Mouse (Mus musculus): ENCODE measurements around the gene Snap47. TPM values are rescaled to one million over a fixed set of nuclear protein-coding genes. Genes with fewer than 3 reads are reported as not detected.
A peak's percentile ranks its signal among the peaks of the same experiment; 100 is the strongest.

The Snap47 gene
- polyA plus RNA-seq (2015; fragmentation: Nextera tagmentation; extraction: Ambion mirVana), result 94.3 and 98.9 TPM in 2 replicates

DNA sequence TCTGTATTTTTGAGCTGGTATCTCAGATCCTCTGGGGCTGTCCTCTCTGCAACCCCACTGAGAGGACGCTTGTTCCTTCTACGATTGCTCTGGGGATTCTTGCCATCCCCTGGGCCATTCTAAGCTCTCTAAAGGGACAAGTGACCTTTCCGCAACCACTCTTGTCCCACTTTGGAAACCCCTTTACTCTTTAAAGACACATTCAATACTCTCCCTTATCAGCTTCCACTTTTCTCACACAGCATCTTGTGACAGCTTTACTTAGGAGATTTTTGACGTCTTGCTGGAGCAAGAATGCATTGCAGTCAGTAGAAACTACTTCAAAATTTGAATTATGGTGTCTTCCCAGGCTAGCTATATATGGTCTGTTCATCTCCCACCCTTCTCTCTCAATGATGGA is at the start of gene Snap47:
Gene Snap47, minus strand, starts transcription at position 101 of the 400 bp plus-strand sequence.
- Histone ChIP-seq H3K4me1 (peaks cover 18% of the 10 kb centered on the region), H3K9ac (peak within 1 kb of the TSS; percentile 92), H3K36me3 (peaks cover 34% of the 10 kb centered on the region), H3K4me3 (peak within 1 kb of the TSS; percentile 88), H3K27ac (peak within 1 kb of the TSS; percentile 87), H3K27me3 (no peaks in the 10 kb centered on the region), H3K9me3 (no peaks in the 10 kb centered on the region), H3K4me2 (peak within 1 kb of the TSS; percentile 88)
- ATAC-seq (ENCODE audit: borderline replicate concordance, extremely low read depth, low FRiP score, low TSS enrichment), result no peak
- 63% methylated on average over 4 of the region's 4 CpGs for WGBS

DNA sequence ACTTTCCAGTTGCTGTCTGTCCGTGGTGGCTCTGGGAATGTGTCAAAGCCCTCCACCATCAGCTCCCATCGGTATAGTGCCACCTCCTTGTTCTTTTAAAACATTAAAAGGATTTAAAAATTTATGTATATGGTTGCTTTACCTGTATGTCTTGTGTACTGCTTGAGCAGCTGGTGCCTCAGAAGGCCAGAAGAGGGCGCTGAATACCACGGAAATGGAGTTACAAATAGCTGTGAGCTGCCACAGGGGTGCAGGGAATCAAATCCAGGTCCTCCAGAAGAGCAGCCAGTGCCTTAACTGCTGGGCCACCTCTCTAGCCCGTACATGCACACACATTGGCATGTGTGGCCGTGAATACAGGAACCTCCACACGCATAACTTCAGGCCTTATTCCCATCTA is 46.8 kb upstream of the Snap47 start:
- no peak overlapping the region for H3K4me3 ChIP-seq
- no peaks in the 10 kb centered on the region for H3K27me3 ChIP-seq
- no peak overlapping the region for H3K9ac ChIP-seq
- ATAC-seq (ENCODE audit: borderline replicate concordance, extremely low read depth, low FRiP score, low TSS enrichment), result no peak
- peaks cover 98% of the 10 kb centered on the region for H3K36me3 ChIP-seq
- WGBS, result 89% methylated on average over 7 of the region's 7 CpGs
- H3K4me2 ChIP-seq, result no peak overlapping the region
- H3K9me3 ChIP-seq, result no peaks in the 10 kb centered on the region
- H3K27ac ChIP-seq, result no peak overlapping the region
- H3K4me1 ChIP-seq, result no peaks in the 10 kb centered on the region

DNA sequence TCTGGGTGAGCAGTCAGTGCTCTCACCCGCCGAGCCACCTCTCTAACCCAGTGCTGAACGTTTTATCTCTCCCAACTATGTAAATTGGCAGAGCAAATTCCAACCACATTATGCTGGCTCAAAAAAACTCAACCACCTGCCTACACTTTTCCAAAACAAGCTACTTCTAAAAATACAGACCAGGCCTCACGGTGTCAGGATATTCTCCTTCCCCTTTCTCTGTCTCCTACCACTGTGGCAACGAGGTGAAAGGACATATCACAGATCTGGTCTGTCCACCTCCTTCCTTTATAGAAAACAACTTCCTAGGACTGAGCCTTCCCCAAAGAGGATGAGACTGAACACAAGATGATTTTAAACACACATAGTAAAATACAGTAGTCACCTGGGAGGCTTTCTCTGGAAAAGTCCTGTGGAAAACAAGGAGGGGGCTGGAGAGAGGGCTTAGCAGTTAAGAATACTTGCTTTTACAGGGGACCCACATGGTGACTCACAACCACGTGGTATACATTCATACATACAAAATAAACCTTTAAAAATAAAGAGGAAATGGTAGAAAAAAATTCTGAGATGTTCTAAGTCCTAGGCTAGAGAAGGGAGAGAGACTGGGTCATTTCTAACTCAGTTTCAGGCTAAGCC is 45.8 kb upstream of the Snap47 start:
- H3K9me3 ChIP-seq, result no peaks in the 10 kb centered on the region
- WGBS, result 74% methylated on average over 6 of the region's 6 CpGs
- no peak for ATAC-seq (ENCODE audit: borderline replicate concordance, extremely low read depth, low FRiP score, low TSS enrichment)
- no peaks in the 10 kb centered on the region for H3K4me1 ChIP-seq
- no peak overlapping the region for H3K9ac ChIP-seq
- peaks cover 98% of the 10 kb centered on the region for H3K36me3 ChIP-seq
- no peak overlapping the region for H3K4me2 ChIP-seq
- no peak overlapping the region for H3K4me3 ChIP-seq
- H3K27ac ChIP-seq, result no peak overlapping the region
- H3K27me3 ChIP-seq, result no peaks in the 10 kb centered on the region

- no peak overlapping the region for H3K9ac ChIP-seq
- no peaks in the 10 kb centered on the region for H3K4me1 ChIP-seq
- no peaks in the 10 kb centered on the region for H3K9me3 ChIP-seq
- H3K4me2 ChIP-seq, result no peak overlapping the region
- ATAC-seq (ENCODE audit: borderline replicate concordance, extremely low read depth, low FRiP score, low TSS enrichment), result no peak
- no peak overlapping the region for H3K27ac ChIP-seq
- peaks cover 55% of the 10 kb centered on the region for H3K36me3 ChIP-seq
- H3K27me3 ChIP-seq, result no peaks in the 10 kb centered on the region
- H3K4me3 ChIP-seq, result no peak overlapping the region
- 77% methylated on average over 8 of the region's 8 CpGs for WGBS
Measured at GRCm38 (mm10) chr11:59486222-59486621, 35.2 kb upstream of the Snap47 start.

- no peak overlapping the region for H3K27ac ChIP-seq
- peaks cover 55% of the 10 kb centered on the region for H3K36me3 ChIP-seq
- H3K4me3 ChIP-seq, result no peak overlapping the region
- 53% methylated on average over 2 of the region's 2 CpGs for WGBS
- H3K4me1 ChIP-seq, result no peaks in the 10 kb centered on the region
- no peaks in the 10 kb centered on the region for H3K9me3 ChIP-seq
- no peaks in the 10 kb centered on the region for H3K27me3 ChIP-seq
- H3K9ac ChIP-seq, result no peak overlapping the region
- no peak for ATAC-seq (ENCODE audit: borderline replicate concordance, extremely low read depth, low FRiP score, low TSS enrichment)
- no peak overlapping the region for H3K4me2 ChIP-seq
Measured at GRCm38 (mm10) chr11:59485641-59486040, 34.7 kb upstream of the Snap47 start.

DNA sequence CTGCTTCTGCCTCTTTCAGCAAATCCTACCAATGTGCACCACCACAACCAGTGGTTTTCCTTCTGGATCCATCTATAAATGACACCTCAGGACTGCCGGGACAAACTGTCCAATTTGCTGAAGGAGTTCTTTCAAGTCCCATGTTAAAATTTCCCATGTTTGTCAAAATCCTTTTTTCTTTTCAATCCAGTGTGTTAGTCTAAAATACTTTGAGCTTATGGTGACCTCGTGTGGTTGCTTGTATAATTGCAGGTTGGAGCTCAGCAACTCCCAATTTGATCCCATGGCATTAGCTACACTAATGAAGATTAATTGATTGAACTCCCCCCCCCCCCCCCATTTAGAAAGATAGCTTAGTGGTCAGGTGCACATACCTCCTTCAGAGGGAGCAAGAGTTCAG is 32.2 kb upstream of the Snap47 start:
- WGBS, result 1% methylated on average over 2 of the region's 2 CpGs
- Histone ChIP-seq H3K27ac (no peak overlapping the region), H3K4me1 (no peaks in the 10 kb centered on the region), H3K4me3 (no peak overlapping the region), H3K36me3 (peaks cover 33% of the 10 kb centered on the region), H3K27me3 (no peaks in the 10 kb centered on the region), H3K9me3 (no peaks in the 10 kb centered on the region), H3K4me2 (no peak overlapping the region), H3K9ac (no peak overlapping the region)
- no peak for ATAC-seq (ENCODE audit: borderline replicate concordance, extremely low read depth, low FRiP score, low TSS enrichment)

GRCm38 (mm10) chr11:59477240-59477639 is 26.3 kb upstream of the Snap47 start:
- 54% methylated on average over 6 of the region's 6 CpGs for WGBS
- no peak for ATAC-seq (ENCODE audit: borderline replicate concordance, extremely low read depth, low FRiP score, low TSS enrichment)
- no peaks in the 10 kb centered on the region for H3K9me3 ChIP-seq
- H3K27me3 ChIP-seq, result no peaks in the 10 kb centered on the region; the same call in 1 of the 2 replicates
- no peak overlapping the region for H3K4me2 ChIP-seq
- H3K4me3 ChIP-seq, result no peak overlapping the region
- H3K4me1 ChIP-seq, result no peaks in the 10 kb centered on the region
- H3K36me3 ChIP-seq, result no peaks in the 10 kb centered on the region
- no peak overlapping the region for H3K27ac ChIP-seq
- H3K9ac ChIP-seq, result no peak overlapping the region

- H3K9ac ChIP-seq, result peak within 1 kb of the TSS; percentile 97
- peak within 1 kb of the TSS; percentile 84 for H3K4me2 ChIP-seq
- no peaks in the 10 kb centered on the region; the same call in 1 of the 2 replicates for H3K27me3 ChIP-seq
- H3K36me3 ChIP-seq, result no peaks in the 10 kb centered on the region
- peak within 1 kb of the TSS; percentile 91 for H3K4me3 ChIP-seq
- H3K9me3 ChIP-seq, result no peaks in the 10 kb centered on the region
- H3K27ac ChIP-seq, result peak within 1 kb of the TSS; percentile 69
- peaks cover 7% of the 10 kb centered on the region for H3K4me1 ChIP-seq
- under 1% methylated on average over 19 of the region's 19 CpGs for WGBS
- ATAC-seq (ENCODE audit: borderline replicate concordance, extremely low read depth, low FRiP score, low TSS enrichment), result peak; percentile 86
Measured at GRCm38 (mm10) chr11:59472326-59472677, 21.3 kb upstream of the Snap47 start, which contains the start of gene Zfp867. Zfp867 (minus strand) TSS chr11:59472474.

DNA sequence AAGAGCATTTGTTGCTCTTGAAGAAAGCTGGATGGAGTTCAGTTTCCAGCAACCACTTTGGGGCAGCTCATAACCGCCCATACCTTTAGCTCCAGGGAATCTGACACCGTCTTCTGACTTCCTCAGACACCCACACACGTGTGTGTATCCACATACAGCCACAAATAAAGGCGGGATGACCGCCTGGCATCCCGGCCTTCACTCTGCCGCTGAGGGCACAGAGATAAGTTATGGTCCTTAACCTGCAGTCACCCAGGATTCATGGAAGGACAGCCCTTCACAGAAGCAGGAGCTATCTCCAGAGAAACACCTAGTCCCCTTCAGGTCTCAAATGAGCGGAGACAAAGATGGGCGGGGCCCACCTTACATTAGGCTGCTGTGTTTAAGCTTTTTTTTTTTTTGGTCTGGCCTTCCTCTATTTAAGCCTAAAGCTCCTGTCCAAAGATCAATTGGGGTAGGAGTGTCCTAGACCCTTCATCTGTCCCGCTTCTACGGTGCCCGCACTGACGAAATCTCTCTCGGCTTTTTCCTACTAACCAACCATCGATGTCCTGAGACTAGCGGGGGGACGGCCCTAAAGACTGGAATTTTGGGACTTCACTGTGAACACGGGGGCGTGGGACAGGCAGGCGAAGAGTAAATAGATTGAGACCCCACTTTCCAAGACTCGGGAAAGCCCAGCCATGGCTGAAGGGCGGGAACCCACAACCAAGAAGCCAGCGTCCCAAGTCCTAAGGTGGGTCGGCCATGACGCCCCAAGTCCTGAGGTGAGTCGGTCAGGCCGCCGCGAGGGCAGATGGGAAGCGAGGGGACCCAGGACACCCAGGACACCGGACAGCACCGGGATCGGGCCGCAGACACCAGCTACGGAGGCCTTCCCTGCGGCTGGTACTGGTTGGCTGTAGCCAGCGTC is 20.7 kb upstream of the Snap47 start:
- Histone ChIP-seq H3K36me3 (no peaks in the 10 kb centered on the region), H3K27me3 (no peaks in the 10 kb centered on the region; the same call in 1 of the 2 replicates), H3K9ac (peak overlapping the region; percentile 97), H3K9me3 (no peaks in the 10 kb centered on the region), H3K4me1 (peaks cover 7% of the 10 kb centered on the region), H3K27ac (peak overlapping the region; percentile 69), H3K4me2 (peak overlapping the region; percentile 84), H3K4me3 (peak overlapping the region; percentile 91)
- ATAC-seq (ENCODE audit: borderline replicate concordance, extremely low read depth, low FRiP score, low TSS enrichment), result peak; percentile 76
- WGBS, result 4% methylated on average over 37 of the region's 37 CpGs

DNA sequence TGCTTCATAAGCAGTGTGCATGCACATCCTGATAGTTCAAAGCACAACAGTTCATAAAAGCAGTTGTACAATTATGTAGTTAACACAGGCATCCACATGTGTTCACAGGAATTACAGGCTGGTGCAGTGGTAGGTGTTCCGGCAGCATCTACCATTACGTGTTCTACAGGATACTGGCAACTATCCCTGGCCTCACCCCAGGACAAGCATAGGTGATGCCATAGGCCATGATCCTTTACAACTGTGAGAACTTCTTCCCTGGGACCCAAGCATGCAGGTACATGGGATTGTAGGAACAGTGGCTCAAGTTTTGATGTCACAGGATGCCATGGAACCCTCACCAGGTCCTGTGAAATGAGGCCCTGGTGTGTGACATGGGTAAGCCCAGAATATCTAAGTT is 9.5 kb upstream of the Snap47 start:
- Histone ChIP-seq H3K4me2 (no peak overlapping the region), H3K27me3 (no peaks in the 10 kb centered on the region), H3K4me3 (no peak overlapping the region), H3K9me3 (peaks cover 16% of the 10 kb centered on the region; the same call in 1 of the 2 replicates), H3K9ac (no peak overlapping the region), H3K27ac (no peak overlapping the region), H3K36me3 (peaks cover 66% of the 10 kb centered on the region), H3K4me1 (peaks cover 4% of the 10 kb centered on the region)
- WGBS, result 91% methylated on average over 2 of the region's 2 CpGs
- no peak for ATAC-seq (ENCODE audit: borderline replicate concordance, extremely low read depth, low FRiP score, low TSS enrichment)

- no peak overlapping the region for H3K4me3 ChIP-seq
- H3K4me2 ChIP-seq, result no peak overlapping the region
- ATAC-seq (ENCODE audit: borderline replicate concordance, extremely low read depth, low FRiP score, low TSS enrichment), result peak; percentile 79
- no peaks in the 10 kb centered on the region for H3K27me3 ChIP-seq
- H3K4me1 ChIP-seq, result peaks cover 4% of the 10 kb centered on the region
- peak overlapping the region; percentile 59; the same call in 1 of the 2 replicates for H3K27ac ChIP-seq
- peaks cover 15% of the 10 kb centered on the region; the same call in 1 of the 2 replicates for H3K9me3 ChIP-seq
- no peak overlapping the region for H3K9ac ChIP-seq
- peaks cover 69% of the 10 kb centered on the region for H3K36me3 ChIP-seq
- 26% methylated on average over 5 of the region's 5 CpGs for WGBS
Measured at GRCm38 (mm10) chr11:59458973-59459372, 8.0 kb upstream of the Snap47 start.

GRCm38 (mm10) chr11:59456891-59457290 is 5.9 kb upstream of the Snap47 start:
- H3K27me3 ChIP-seq, result no peaks in the 10 kb centered on the region
- 95% methylated on average over 2 of the region's 2 CpGs for WGBS
- no peak overlapping the region for H3K9ac ChIP-seq
- ATAC-seq (ENCODE audit: borderline replicate concordance, extremely low read depth, low FRiP score, low TSS enrichment), result no peak
- no peak overlapping the region for H3K4me3 ChIP-seq
- peaks cover 4% of the 10 kb centered on the region for H3K4me1 ChIP-seq
- H3K36me3 ChIP-seq, result peaks cover 61% of the 10 kb centered on the region
- H3K27ac ChIP-seq, result no peak overlapping the region
- no peaks in the 10 kb centered on the region for H3K9me3 ChIP-seq
- no peak overlapping the region for H3K4me2 ChIP-seq
